Mouse (Mus musculus) lung, postnatal 0 days (tissue): ENCODE measurements around the gene Sbf1.

ENCODE experiments used
- CTCF ChIP-seq: IDR thresholded peaks from 2 replicates; pipeline ENCODE4 v1.5.1; 2016; ENCODE audit warnings: antibody characterized with exemption, mild to moderate bottlenecking
- EP300 ChIP-seq: IDR thresholded peaks from 2 replicates; pipeline ENCODE4 v1.6.1; 2016; ENCODE audit warnings: antibody characterized with exemption, mild to moderate bottlenecking, control low read depth

GRCm38 (mm10) chr15:89288227-89288767 lies 26.8 kb downstream of the Sbf1 start:
- TF ChIP-seq EP300 (no peak), CTCF (no peak)
